ENCODE assay signal across 17 mouse cellular contexts in genomic region chr12:26799310-26799709, GRCm38 (mm10).
DNase-seq lines count a peak whose midpoint lies in the region; ATAC-seq and TF ChIP-seq lines count a peak whose summit lies in the region.
"Had no signal": no experiment of that assay in that cellular context is flagged by ENCODE, and none has a peak within 500 bp of the region (broad histone marks: within the 10 kb centered on the region; RNA-seq: fewer than 3 reads in every experiment).

No protein-coding gene starts in this region.

- peak; percentile 53 for TF ChIP-seq CTCF in hindbrain, postnatal 0 days (IDR thresholded peaks at IDR 0.05; ENCODE audit: low read depth)

- no peaks in the 10 kb centered on the region for H3K36me3 ChIP-seq in neural tube, embryonic 14.5 days (ENCODE audit: control insufficient read depth, insufficient read depth, low read length)
- no peaks in the 10 kb centered on the region for H3K36me3 ChIP-seq in hindbrain, postnatal 0 days (ENCODE audit: insufficient read depth, low read length)
- H3K36me3 ChIP-seq: heart, embryonic 10.5 days; liver, embryonic 12.5 days had no signal

- H3K4me1 ChIP-seq in neural tube, embryonic 14.5 days (ENCODE audit: control insufficient read depth, insufficient read depth, low read length): no peaks in the 10 kb centered on the region
- H3K4me1 ChIP-seq in hindbrain, postnatal 0 days (ENCODE audit: insufficient read depth, low read length): no peaks in the 10 kb centered on the region
- H3K4me1 ChIP-seq: heart, embryonic 10.5 days; liver, embryonic 12.5 days had no signal

- H3K27ac ChIP-seq in neural tube, embryonic 14.5 days (ENCODE audit: low read depth, low read length): peak overlapping the region; percentile 1; the same call in 1 of the 2 replicates
- H3K27ac ChIP-seq in hindbrain, postnatal 0 days: no peak overlapping the region
- H3K27ac ChIP-seq: heart, embryonic 10.5 days; liver, embryonic 12.5 days had no signal

- no peak overlapping the region for H3K4me2 ChIP-seq in neural tube, embryonic 14.5 days (ENCODE audit: low read depth, low read length)
- no peak overlapping the region for H3K4me2 ChIP-seq in hindbrain, postnatal 0 days (ENCODE audit: low read depth, low read length)
- H3K4me2 ChIP-seq: liver, embryonic 12.5 days had no signal

- ATAC-seq in neural tube, embryonic 14.5 days (ENCODE audit: low read depth): peak; percentile 69; the same call in 1 of the 2 replicates
- ATAC-seq in hindbrain, postnatal 0 days: no peak; the same call in 1 of the 2 replicates
- ATAC-seq: intestine, embryonic 16.5 days; liver, embryonic 12.5 days had no signal

- no peak overlapping the region for H3K9ac ChIP-seq in neural tube, embryonic 14.5 days (replicated peaks; ENCODE audit: low read depth, low read length)
- H3K9ac ChIP-seq in hindbrain, postnatal 0 days (replicated peaks; ENCODE audit: low read length): no peak overlapping the region
- H3K9ac ChIP-seq: liver, embryonic 12.5 days had no signal

- no peaks in the 10 kb centered on the region for H3K27me3 ChIP-seq in neural tube, embryonic 14.5 days (ENCODE audit: control insufficient read depth, insufficient read depth, low read length)
- no peaks in the 10 kb centered on the region for H3K27me3 ChIP-seq in hindbrain, postnatal 0 days (ENCODE audit: insufficient read depth, low read length)
- H3K27me3 ChIP-seq: CH12.LX; liver, embryonic 12.5 days had no signal

- H3K4me3 ChIP-seq in neural tube, embryonic 14.5 days (ENCODE audit: low read depth, low read length): no peak overlapping the region
- H3K4me3 ChIP-seq in hindbrain, postnatal 0 days (ENCODE audit: low read length): no peak overlapping the region
- H3K4me3 ChIP-seq: heart, embryonic 10.5 days; liver, embryonic 12.5 days had no signal

- H3K9me3 ChIP-seq in neural tube, embryonic 14.5 days (ENCODE audit: control insufficient read depth, low read length): no peaks in the 10 kb centered on the region
- H3K9me3 ChIP-seq in hindbrain, postnatal 0 days (ENCODE audit: low read length): no peaks in the 10 kb centered on the region
- H3K9me3 ChIP-seq: heart, embryonic 10.5 days; liver, embryonic 12.5 days had no signal

- WGBS in neural tube, embryonic 14.5 days: 45% methylated on average over 6 of the region's 6 CpGs
- WGBS in hindbrain, postnatal 0 days: 30% methylated on average over 6 of the region's 6 CpGs

- DNase-seq in adrenal gland, postnatal 10 days: peak; percentile 4
- DNase-seq in adrenal gland, postnatal 4 days (ENCODE audit: low spot score in 2 of 2): no peak
- DNase-seq in kidney, postnatal 10 days: peak; percentile 11
- DNase-seq in kidney, adult 9 months: no peak
- DNase-seq in neural tube, embryonic 10.5 days (ENCODE audit: extremely low spot score, low spot score): no peak
- DNase-seq in hindbrain, postnatal 0 days (ENCODE audit: low spot score): peak; percentile 80
- no peak for DNase-seq in urinary bladder, postnatal 10 days (ENCODE audit: low spot score)
- DNase-seq: adrenal gland, postnatal 25 days; cerebellum, postnatal 36 days; heart, postnatal 14 days; kidney, postnatal 25 days; lung, postnatal 14 days had no signal

Comparison
In these comparisons a context has a peak if more than half of its experiments do, and no peak if none do; other contexts are left out.
1. DNase-seq: peak in adrenal gland, postnatal 10 days (single experiment), kidney, postnatal 10 days (single experiment) and hindbrain, postnatal 0 days (single experiment); none in adrenal gland, postnatal 4 days (0 of 2), kidney, adult 9 months (single experiment), neural tube, embryonic 10.5 days (single experiment) and urinary bladder, postnatal 10 days (single experiment).